Mouse (Mus musculus) small intestine, adult 2 months (tissue): ENCODE measurements at regions not wholly inside any gene's neighbourhood (a gene's known extent, or its start where the extent isn't known, plus 50 kb on each side); places are given as distances from the start of the nearest gene placed in this dataset.

ENCODE experiments used
- CTCF ChIP-seq: fragments of 200-500 bp; IDR thresholded peaks from 2 replicates; pipeline ENCODE4 v1.5.1; 2012; ENCODE audit warnings: low read depth, mild to moderate bottlenecking, control low read depth, inconsistent platforms, low read length, moderate library complexity, mixed read lengths; ENCODE audit not compliant: insufficient replicate concordance, insufficient read length; ENCODE audit errors: extremely low read depth
- POLR2A ChIP-seq: fragments of 200-500 bp; IDR thresholded peaks from 2 replicates; pipeline ENCODE4 v1.6.1; 2012; ENCODE audit warnings: low read depth, mild to moderate bottlenecking, control low read depth, inconsistent platforms, low read length, moderate library complexity

- TF ChIP-seq CTCF = no peak
- TF ChIP-seq POLR2A = no peak
Observed at GRCm38 (mm10) chr5:4662198-4662585, 95.6 kb downstream of the Fzd1 start.
